Mouse (Mus musculus): Measurements from ENCODE around the gene Snrpd3. TPM values are rescaled to one million over a fixed set of nuclear protein-coding genes. Genes with fewer than 3 reads are reported as not detected.

Snrpd3 gene
- polyA plus RNA-seq, 1 experiment: 506 TPM

DNA sequence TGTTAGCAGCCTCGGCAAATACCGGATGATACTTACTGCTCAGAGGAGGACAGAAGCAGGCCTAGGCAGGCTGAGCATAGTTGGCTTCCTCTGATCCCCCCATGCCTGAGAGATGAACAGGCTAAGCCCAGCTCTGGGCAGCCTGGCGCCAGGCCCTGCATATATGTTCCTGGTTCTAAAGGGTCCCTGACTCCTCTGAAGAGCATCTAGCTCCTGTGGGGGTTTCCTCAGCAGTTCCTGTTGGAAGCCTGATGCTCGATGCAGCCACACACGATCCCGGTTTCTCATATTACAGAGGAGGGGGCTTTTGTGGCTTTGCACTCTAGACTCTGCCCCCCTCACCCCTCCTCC, 43.2 kb downstream of the Snrpd3 start:
- Histone ChIP-seq H3K4me3 (ENCODE audit: low read depth, low read length) (peak overlapping the region; percentile 54), H3K9ac (ENCODE audit: low read depth, poor library complexity, severe bottlenecking) (peak overlapping the region; percentile 64; the same call in 1 of the 2 replicates), H3K9me3 (replicated peaks; ENCODE audit: control insufficient read depth, insufficient read depth, low read length, poor library complexity, severe bottlenecking) (no peaks in the 10 kb centered on the region), H3K36me3 (ENCODE audit: control insufficient read depth, insufficient read depth, low read length, poor library complexity, severe bottlenecking) (no peaks in the 10 kb centered on the region), H3K27ac (ENCODE audit: insufficient read depth, low read length) (no peak overlapping the region), H3K4me1 (ENCODE audit: control insufficient read depth, insufficient read depth, low read length) (peaks cover 9% of the 10 kb centered on the region), H3K27me3 (ENCODE audit: control insufficient read depth, insufficient read depth, low read length, poor library complexity, severe bottlenecking) (peaks cover 4% of the 10 kb centered on the region; the same call in 1 of the 2 replicates)
- TF ChIP-seq CTCF (IDR thresholded peaks at IDR 0.05; ENCODE audit: low read depth, low read length): no peak
- no peak for TF ChIP-seq EP300 (IDR thresholded peaks at IDR 0.05; ENCODE audit: insufficient read depth, low read depth, low read length)
- TF ChIP-seq POLR2A (IDR thresholded peaks at IDR 0.05; ENCODE audit: insufficient read depth, low read length): no peak

GRCm38 (mm10) chr10:75561071-75561654, 43.8 kb downstream of the Snrpd3 start, which contains the start of gene Ggt1:
TSS of gene Ggt1 (plus strand) at chr10:75561604.
- Histone ChIP-seq H3K4me3 (ENCODE audit: low read depth, low read length) (peak within 1 kb of the TSS; percentile 54), H3K9me3 (replicated peaks; ENCODE audit: control insufficient read depth, insufficient read depth, low read length, poor library complexity, severe bottlenecking) (no peaks in the 10 kb centered on the region), H3K27ac (ENCODE audit: insufficient read depth, low read length) (no peak within 1 kb of the TSS), H3K36me3 (ENCODE audit: control insufficient read depth, insufficient read depth, low read length, poor library complexity, severe bottlenecking) (no peaks in the 10 kb centered on the region), H3K9ac (ENCODE audit: low read depth, poor library complexity, severe bottlenecking) (0 out of 2 replicates have a peak within 1 kb of the TSS, but pooled peaks have one; percentile 64), H3K27me3 (ENCODE audit: control insufficient read depth, insufficient read depth, low read length, poor library complexity, severe bottlenecking) (peaks cover 4% of the 10 kb centered on the region; the same call in 1 of the 2 replicates), H3K4me1 (ENCODE audit: control insufficient read depth, insufficient read depth, low read length) (peaks cover 10% of the 10 kb centered on the region)
- TF ChIP-seq CTCF (IDR thresholded peaks at IDR 0.05; ENCODE audit: low read depth, low read length) (no peak), EP300 (IDR thresholded peaks at IDR 0.05; ENCODE audit: insufficient read depth, low read depth, low read length) (no peak), POLR2A (IDR thresholded peaks at IDR 0.05; ENCODE audit: insufficient read depth, low read length) (no peak)

- Histone ChIP-seq H3K9ac (ENCODE audit: low read depth, poor library complexity, severe bottlenecking) (no peak overlapping the region), H3K4me3 (ENCODE audit: low read depth, low read length) (no peak overlapping the region), H3K27me3 (ENCODE audit: control insufficient read depth, insufficient read depth, low read length, poor library complexity, severe bottlenecking) (peaks cover 4% of the 10 kb centered on the region; the same call in 1 of the 2 replicates), H3K27ac (ENCODE audit: insufficient read depth, low read length) (no peak overlapping the region), H3K4me1 (ENCODE audit: control insufficient read depth, insufficient read depth, low read length) (peaks cover 10% of the 10 kb centered on the region), H3K9me3 (replicated peaks; ENCODE audit: control insufficient read depth, insufficient read depth, low read length, poor library complexity, severe bottlenecking) (no peaks in the 10 kb centered on the region), H3K36me3 (ENCODE audit: control insufficient read depth, insufficient read depth, low read length, poor library complexity, severe bottlenecking) (no peaks in the 10 kb centered on the region)
- TF ChIP-seq POLR2A (IDR thresholded peaks at IDR 0.05; ENCODE audit: insufficient read depth, low read length) (no peak), EP300 (IDR thresholded peaks at IDR 0.05; ENCODE audit: insufficient read depth, low read depth, low read length) (no peak), CTCF (IDR thresholded peaks at IDR 0.05; ENCODE audit: low read depth, low read length) (no peak)
Observed at GRCm38 (mm10) chr10:75562596-75562995, 45.2 kb downstream of the Snrpd3 start.

GRCm38 (mm10) chr10:75564687-75565265, 47.4 kb downstream of the Snrpd3 start:
- Histone ChIP-seq H3K4me3 (ENCODE audit: low read depth, low read length) (no peak overlapping the region), H3K4me1 (ENCODE audit: control insufficient read depth, insufficient read depth, low read length) (peaks cover 10% of the 10 kb centered on the region), H3K9me3 (replicated peaks; ENCODE audit: control insufficient read depth, insufficient read depth, low read length, poor library complexity, severe bottlenecking) (no peaks in the 10 kb centered on the region), H3K36me3 (ENCODE audit: control insufficient read depth, insufficient read depth, low read length, poor library complexity, severe bottlenecking) (no peaks in the 10 kb centered on the region), H3K27ac (ENCODE audit: insufficient read depth, low read length) (peak overlapping the region; percentile 40; the same call in 1 of the 2 replicates), H3K27me3 (ENCODE audit: control insufficient read depth, insufficient read depth, low read length, poor library complexity, severe bottlenecking) (peaks cover 4% of the 10 kb centered on the region; the same call in 1 of the 2 replicates), H3K9ac (ENCODE audit: low read depth, poor library complexity, severe bottlenecking) (no peak overlapping the region)
- TF ChIP-seq POLR2A (IDR thresholded peaks at IDR 0.05; ENCODE audit: insufficient read depth, low read length): no peak
- TF ChIP-seq CTCF (IDR thresholded peaks at IDR 0.05; ENCODE audit: low read depth, low read length): no peak
- TF ChIP-seq EP300 (IDR thresholded peaks at IDR 0.05; ENCODE audit: insufficient read depth, low read depth, low read length): no peak

DNA sequence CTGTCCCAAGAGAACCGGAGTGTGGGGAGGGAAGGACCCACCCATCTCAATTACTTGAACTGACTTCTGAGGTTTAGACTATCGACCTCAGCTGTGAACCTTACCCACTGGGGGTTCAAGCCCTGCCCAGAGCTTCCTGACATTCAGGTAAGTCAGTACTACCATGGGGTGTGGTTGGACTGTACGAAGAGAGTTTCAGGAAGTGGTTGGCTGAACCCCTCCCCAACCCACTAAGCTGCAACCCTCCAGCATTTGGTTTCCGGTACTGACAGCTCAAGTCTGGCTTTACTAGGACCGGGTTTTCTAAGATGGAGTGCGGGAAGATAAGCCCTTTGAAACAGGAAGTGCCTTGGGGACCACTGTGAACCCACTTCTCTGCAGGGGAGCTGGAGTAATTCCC, 48.1 kb downstream of the Snrpd3 start:
- Histone ChIP-seq H3K36me3 (ENCODE audit: control insufficient read depth, insufficient read depth, low read length, poor library complexity, severe bottlenecking) (no peaks in the 10 kb centered on the region), H3K4me1 (ENCODE audit: control insufficient read depth, insufficient read depth, low read length) (peaks cover 10% of the 10 kb centered on the region), H3K27me3 (ENCODE audit: control insufficient read depth, insufficient read depth, low read length, poor library complexity, severe bottlenecking) (no peaks in the 10 kb centered on the region), H3K4me3 (ENCODE audit: low read depth, low read length) (no peak overlapping the region), H3K9me3 (replicated peaks; ENCODE audit: control insufficient read depth, insufficient read depth, low read length, poor library complexity, severe bottlenecking) (no peaks in the 10 kb centered on the region), H3K9ac (ENCODE audit: low read depth, poor library complexity, severe bottlenecking) (no peak overlapping the region), H3K27ac (ENCODE audit: insufficient read depth, low read length) (peak overlapping the region; percentile 40)
- TF ChIP-seq CTCF (IDR thresholded peaks at IDR 0.05; ENCODE audit: low read depth, low read length) (no peak), EP300 (IDR thresholded peaks at IDR 0.05; ENCODE audit: insufficient read depth, low read depth, low read length) (no peak), POLR2A (IDR thresholded peaks at IDR 0.05; ENCODE audit: insufficient read depth, low read length) (no peak)

GRCm38 (mm10) chr10:75565906-75566305, 48.6 kb downstream of the Snrpd3 start:
- Histone ChIP-seq H3K4me1 (ENCODE audit: control insufficient read depth, insufficient read depth, low read length) (peaks cover 12% of the 10 kb centered on the region), H3K9me3 (replicated peaks; ENCODE audit: control insufficient read depth, insufficient read depth, low read length, poor library complexity, severe bottlenecking) (no peaks in the 10 kb centered on the region), H3K9ac (ENCODE audit: low read depth, poor library complexity, severe bottlenecking) (no peak overlapping the region), H3K36me3 (ENCODE audit: control insufficient read depth, insufficient read depth, low read length, poor library complexity, severe bottlenecking) (no peaks in the 10 kb centered on the region), H3K27me3 (ENCODE audit: control insufficient read depth, insufficient read depth, low read length, poor library complexity, severe bottlenecking) (no peaks in the 10 kb centered on the region), H3K4me3 (ENCODE audit: low read depth, low read length) (no peak overlapping the region), H3K27ac (ENCODE audit: insufficient read depth, low read length) (peak overlapping the region; percentile 14)
- no peak for TF ChIP-seq POLR2A (IDR thresholded peaks at IDR 0.05; ENCODE audit: insufficient read depth, low read length)
- TF ChIP-seq CTCF (IDR thresholded peaks at IDR 0.05; ENCODE audit: low read depth, low read length): no peak
- TF ChIP-seq EP300 (IDR thresholded peaks at IDR 0.05; ENCODE audit: insufficient read depth, low read depth, low read length): peak; percentile 55; the same call in 1 of the 2 replicates
